Mouse (Mus musculus): ENCODE data around the gene Ccdc8. TPM values are rescaled to one million over a fixed set of nuclear protein-coding genes. Genes with fewer than 3 reads are reported as not detected.

Ccdc8 gene
- polyA plus RNA-seq, 1 experiment from 2014 or later = 47.4 TPM

GRCm38 (mm10) chr7:16968414-16968813, 24.1 kb upstream of the Ccdc8 start:
- no peaks in the 10 kb centered on the region for H3K36me3 ChIP-seq (ENCODE audit: control insufficient read depth, insufficient read depth)
- no peaks in the 10 kb centered on the region; the same call in 1 of the 2 replicates for H3K4me1 ChIP-seq (ENCODE audit: control insufficient read depth, insufficient read depth, low read length)
- ATAC-seq (replicated peaks; ENCODE audit: extremely low read depth, insufficient read depth, low FRiP score) = no peak
- H3K9me3 ChIP-seq (replicated peaks; ENCODE audit: control insufficient read depth, low read length) = peaks cover 5% of the 10 kb centered on the region; the same call in 1 of the 2 replicates
- no peaks in the 10 kb centered on the region for H3K27me3 ChIP-seq (ENCODE audit: control insufficient read depth, insufficient read depth, low read length)
- no peak overlapping the region for H3K4me3 ChIP-seq (ENCODE audit: low read length)
- H3K9ac ChIP-seq (ENCODE audit: low read length) = no peak overlapping the region
- WGBS = 85% methylated on average over 6 of the region's 6 CpGs
- no peak overlapping the region for H3K27ac ChIP-seq (ENCODE audit: low read length)
- H3K4me2 ChIP-seq (ENCODE audit: low read depth, low read length) = no peak overlapping the region

- ATAC-seq (replicated peaks; ENCODE audit: extremely low read depth, insufficient read depth, low FRiP score) = no peak
- 77% methylated on average over 3 of the region's 3 CpGs for WGBS
- Histone ChIP-seq H3K36me3 (ENCODE audit: control insufficient read depth, insufficient read depth) (no peaks in the 10 kb centered on the region), H3K4me1 (ENCODE audit: control insufficient read depth, insufficient read depth, low read length) (peaks cover 11% of the 10 kb centered on the region), H3K27ac (ENCODE audit: low read length) (peak overlapping the region; percentile 49), H3K9me3 (replicated peaks; ENCODE audit: control insufficient read depth, low read length) (peaks cover 5% of the 10 kb centered on the region; the same call in 1 of the 2 replicates), H3K9ac (ENCODE audit: low read length) (no peak overlapping the region), H3K27me3 (ENCODE audit: control insufficient read depth, insufficient read depth, low read length) (no peaks in the 10 kb centered on the region), H3K4me3 (ENCODE audit: low read length) (no peak overlapping the region), H3K4me2 (ENCODE audit: low read depth, low read length) (no peak overlapping the region)
Observed at GRCm38 (mm10) chr7:16971160-16971559, 21.3 kb upstream of the Ccdc8 start.

GRCm38 (mm10) chr7:16974018-16974417, 18.5 kb upstream of the Ccdc8 start:
- no peaks in the 10 kb centered on the region for H3K36me3 ChIP-seq (ENCODE audit: control insufficient read depth, insufficient read depth)
- 23% methylated on average over 6 of the region's 6 CpGs for WGBS
- H3K27ac ChIP-seq (ENCODE audit: low read length) = peak overlapping the region; percentile 43; the same call in 1 of the 2 replicates
- H3K4me1 ChIP-seq (ENCODE audit: control insufficient read depth, insufficient read depth, low read length) = peaks cover 15% of the 10 kb centered on the region
- H3K27me3 ChIP-seq (ENCODE audit: control insufficient read depth, insufficient read depth, low read length) = no peaks in the 10 kb centered on the region
- peaks cover 2% of the 10 kb centered on the region; the same call in 1 of the 2 replicates for H3K9me3 ChIP-seq (replicated peaks; ENCODE audit: control insufficient read depth, low read length)
- no peak overlapping the region for H3K4me3 ChIP-seq (ENCODE audit: low read length)
- peak; percentile 78 for ATAC-seq (replicated peaks; ENCODE audit: extremely low read depth, insufficient read depth, low FRiP score)
- no peak overlapping the region for H3K4me2 ChIP-seq (ENCODE audit: low read depth, low read length)
- no peak overlapping the region for H3K9ac ChIP-seq (ENCODE audit: low read length)

GRCm38 (mm10) chr7:16976298-16976697, 16.2 kb upstream of the Ccdc8 start:
- Histone ChIP-seq H3K27me3 (ENCODE audit: control insufficient read depth, insufficient read depth, low read length) (no peaks in the 10 kb centered on the region), H3K4me1 (ENCODE audit: control insufficient read depth, insufficient read depth, low read length) (peaks cover 24% of the 10 kb centered on the region), H3K4me3 (ENCODE audit: low read length) (no peak overlapping the region), H3K27ac (ENCODE audit: low read length) (no peak overlapping the region), H3K36me3 (ENCODE audit: control insufficient read depth, insufficient read depth) (no peaks in the 10 kb centered on the region), H3K9ac (ENCODE audit: low read length) (no peak overlapping the region), H3K4me2 (ENCODE audit: low read depth, low read length) (no peak overlapping the region), H3K9me3 (replicated peaks; ENCODE audit: control insufficient read depth, low read length) (no peaks in the 10 kb centered on the region)
- no peak for ATAC-seq (replicated peaks; ENCODE audit: extremely low read depth, insufficient read depth, low FRiP score)
- 39% methylated on average over 8 of the region's 8 CpGs for WGBS

GRCm38 (mm10) chr7:16978173-16978572, 14.3 kb upstream of the Ccdc8 start:
- Histone ChIP-seq H3K27me3 (ENCODE audit: control insufficient read depth, insufficient read depth, low read length) (no peaks in the 10 kb centered on the region), H3K9ac (ENCODE audit: low read length) (no peak overlapping the region), H3K36me3 (ENCODE audit: control insufficient read depth, insufficient read depth) (no peaks in the 10 kb centered on the region), H3K4me3 (ENCODE audit: low read length) (no peak overlapping the region), H3K4me2 (ENCODE audit: low read depth, low read length) (no peak overlapping the region), H3K4me1 (ENCODE audit: control insufficient read depth, insufficient read depth, low read length) (peaks cover 29% of the 10 kb centered on the region), H3K27ac (ENCODE audit: low read length) (no peak overlapping the region), H3K9me3 (replicated peaks; ENCODE audit: control insufficient read depth, low read length) (no peaks in the 10 kb centered on the region)
- ATAC-seq (replicated peaks; ENCODE audit: extremely low read depth, insufficient read depth, low FRiP score) = no peak
- 72% methylated on average over 6 of the region's 6 CpGs for WGBS

GRCm38 (mm10) chr7:16978593-16978992, 13.9 kb upstream of the Ccdc8 start:
- Histone ChIP-seq H3K36me3 (ENCODE audit: control insufficient read depth, insufficient read depth) (no peaks in the 10 kb centered on the region), H3K27ac (ENCODE audit: low read length) (no peak overlapping the region), H3K4me1 (ENCODE audit: control insufficient read depth, insufficient read depth, low read length) (peaks cover 29% of the 10 kb centered on the region), H3K9me3 (replicated peaks; ENCODE audit: control insufficient read depth, low read length) (no peaks in the 10 kb centered on the region), H3K4me3 (ENCODE audit: low read length) (no peak overlapping the region), H3K9ac (ENCODE audit: low read length) (no peak overlapping the region), H3K4me2 (ENCODE audit: low read depth, low read length) (no peak overlapping the region), H3K27me3 (ENCODE audit: control insufficient read depth, insufficient read depth, low read length) (no peaks in the 10 kb centered on the region)
- ATAC-seq (replicated peaks; ENCODE audit: extremely low read depth, insufficient read depth, low FRiP score) = no peak
- WGBS = 91% methylated on average over 3 of the region's 3 CpGs

GRCm38 (mm10) chr7:16980348-16980747, 12.2 kb upstream of the Ccdc8 start:
- ATAC-seq (replicated peaks; ENCODE audit: extremely low read depth, insufficient read depth, low FRiP score) = peak; percentile 62
- H3K4me2 ChIP-seq (ENCODE audit: low read depth, low read length) = peak overlapping the region; percentile 64
- no peaks in the 10 kb centered on the region for H3K36me3 ChIP-seq (ENCODE audit: control insufficient read depth, insufficient read depth)
- H3K9ac ChIP-seq (ENCODE audit: low read length) = peak overlapping the region; percentile 68
- peak overlapping the region; percentile 92 for H3K27ac ChIP-seq (ENCODE audit: low read length)
- peak overlapping the region; percentile 43 for H3K4me3 ChIP-seq (ENCODE audit: low read length)
- H3K27me3 ChIP-seq (ENCODE audit: control insufficient read depth, insufficient read depth, low read length) = no peaks in the 10 kb centered on the region
- no peaks in the 10 kb centered on the region for H3K9me3 ChIP-seq (replicated peaks; ENCODE audit: control insufficient read depth, low read length)
- H3K4me1 ChIP-seq (ENCODE audit: control insufficient read depth, insufficient read depth, low read length) = peaks cover 22% of the 10 kb centered on the region
- WGBS = 2% methylated on average over 12 of the region's 12 CpGs

- H3K9me3 ChIP-seq (replicated peaks; ENCODE audit: control insufficient read depth, low read length) = no peaks in the 10 kb centered on the region
- H3K4me2 ChIP-seq (ENCODE audit: low read depth, low read length) = peak within 1 kb of the TSS; percentile 7; the same call in 1 of the 2 replicates
- H3K36me3 ChIP-seq (ENCODE audit: control insufficient read depth, insufficient read depth) = no peaks in the 10 kb centered on the region
- no peak within 1 kb of the TSS for H3K9ac ChIP-seq (ENCODE audit: low read length)
- H3K4me3 ChIP-seq (ENCODE audit: low read length) = no peak within 1 kb of the TSS
- H3K27me3 ChIP-seq (ENCODE audit: control insufficient read depth, insufficient read depth, low read length) = no peaks in the 10 kb centered on the region
- H3K4me1 ChIP-seq (ENCODE audit: control insufficient read depth, insufficient read depth, low read length) = peaks cover 20% of the 10 kb centered on the region
- 35% methylated on average over 26 of the region's 26 CpGs for WGBS
- H3K27ac ChIP-seq (ENCODE audit: low read length) = no peak within 1 kb of the TSS
- no peak for ATAC-seq (replicated peaks; ENCODE audit: extremely low read depth, insufficient read depth, low FRiP score)
Observed at GRCm38 (mm10) chr7:16982859-16983568, 9.5 kb upstream of the Ccdc8 start, which contains the start of gene Gm42372. Gene Gm42372 (plus strand): TSS chr7:16983086.

- no peak overlapping the region for H3K9ac ChIP-seq (ENCODE audit: low read length)
- no peaks in the 10 kb centered on the region for H3K27me3 ChIP-seq (ENCODE audit: control insufficient read depth, insufficient read depth, low read length)
- no peaks in the 10 kb centered on the region for H3K9me3 ChIP-seq (replicated peaks; ENCODE audit: control insufficient read depth, low read length)
- ATAC-seq (replicated peaks; ENCODE audit: extremely low read depth, insufficient read depth, low FRiP score) = no peak
- H3K36me3 ChIP-seq (ENCODE audit: control insufficient read depth, insufficient read depth) = no peaks in the 10 kb centered on the region
- peaks cover 41% of the 10 kb centered on the region for H3K4me1 ChIP-seq (ENCODE audit: control insufficient read depth, insufficient read depth, low read length)
- peak overlapping the region; percentile 17; the same call in 1 of the 2 replicates for H3K27ac ChIP-seq (ENCODE audit: low read length)
- 34% methylated on average over 7 of the region's 7 CpGs for WGBS
- no peak overlapping the region for H3K4me2 ChIP-seq (ENCODE audit: low read depth, low read length)
- no peak overlapping the region for H3K4me3 ChIP-seq (ENCODE audit: low read length)
Observed at GRCm38 (mm10) chr7:16987541-16988149, 4.9 kb upstream of the Ccdc8 start.

All from heart, embryonic 16.5 days (tissue).